Mouse (Mus musculus) erythroblast, embryonic 14.5 days (primary cell): Measurements from ENCODE around the gene March7.

ENCODE experiments used
- GATA1 ChIP-seq: IDR thresholded peaks from 2 replicates; pipeline ENCODE4 v1.6.1; 2012; ENCODE audit warnings: low read length, inconsistent platforms, mixed read lengths
- TAL1 ChIP-seq: IDR thresholded peaks from 3 replicates; pipeline ENCODE4 v1.6.1; 2012; ENCODE audit warnings: low read length, inconsistent platforms, mixed read lengths

DNA sequence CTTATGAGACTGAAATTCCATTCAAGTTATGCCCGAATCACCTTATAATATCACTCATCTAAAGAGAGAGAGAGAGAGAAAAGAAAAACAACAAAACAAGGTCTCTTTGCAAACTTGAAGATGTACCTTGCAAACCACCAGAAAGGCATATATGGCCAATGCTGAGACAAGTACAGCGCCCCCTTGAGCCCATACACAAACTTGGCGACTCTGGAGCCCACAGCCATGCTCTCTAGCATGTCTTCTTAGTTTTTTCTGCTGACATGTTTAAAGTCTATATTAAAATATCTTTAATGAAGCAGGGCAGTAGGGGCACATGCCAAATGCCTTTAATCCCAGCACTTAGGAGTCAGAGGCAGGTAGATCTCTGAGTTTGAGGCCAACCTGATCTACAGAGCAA is 36.5 kb upstream of the March7 start:
- TF ChIP-seq GATA1: no peak
- no peak for TF ChIP-seq TAL1
